20 mouse cellular contexts compared by ENCODE assay signal in genomic region chr10:53936078-53936477, GRCm38 (mm10).
"Had no signal": no experiment of that assay in that cellular context is flagged by ENCODE, and none has a peak within 500 bp of the region (broad histone marks: within the 10 kb centered on the region; RNA-seq: fewer than 3 reads in every experiment).

No protein-coding gene starts in this region.

- ATAC-seq: midbrain, embryonic 15.5 days had no signal

- DNase-seq: lung, adult 18-20 months; lung, embryonic 14.5 days; lung, postnatal 10 days; lung, postnatal 4 days; retina, postnatal 1 day; right cerebral cortex, adult 18-20 months; right cerebral cortex, postnatal 25 days; right cerebral cortex, postnatal 4 days; spleen, adult 18-20 months; thymus, adult 2 months; thymus, postnatal 25 days; thymus, postnatal 4 days had no signal

- H3K9me3 ChIP-seq: midbrain, embryonic 10.5 days; midbrain, embryonic 12.5 days; midbrain, embryonic 15.5 days; neural tube, embryonic 13.5 days; neural tube, embryonic 15.5 days; stomach, embryonic 15.5 days had no signal

- H3K36me3 ChIP-seq: midbrain, embryonic 10.5 days; midbrain, embryonic 12.5 days; midbrain, embryonic 15.5 days; neural tube, embryonic 13.5 days; neural tube, embryonic 15.5 days; stomach, embryonic 15.5 days had no signal

- H3K4me3 ChIP-seq: midbrain, embryonic 10.5 days; midbrain, embryonic 12.5 days; midbrain, embryonic 15.5 days; myocyte; neural tube, embryonic 13.5 days; neural tube, embryonic 15.5 days; stomach, embryonic 15.5 days had no signal

- H3K4me1 ChIP-seq: midbrain, embryonic 10.5 days; midbrain, embryonic 12.5 days; midbrain, embryonic 15.5 days; neural tube, embryonic 13.5 days; neural tube, embryonic 15.5 days; stomach, embryonic 15.5 days had no signal

- H3K9ac ChIP-seq: lung, embryonic 14.5 days; midbrain, embryonic 12.5 days; midbrain, embryonic 15.5 days; neural tube, embryonic 13.5 days; neural tube, embryonic 15.5 days; stomach, embryonic 15.5 days had no signal

- H3K4me2 ChIP-seq: lung, embryonic 14.5 days; midbrain, embryonic 12.5 days; midbrain, embryonic 15.5 days; neural tube, embryonic 13.5 days; neural tube, embryonic 15.5 days; stomach, embryonic 15.5 days had no signal

- H3K27ac ChIP-seq: midbrain, embryonic 10.5 days; midbrain, embryonic 12.5 days; midbrain, embryonic 15.5 days; neural tube, embryonic 13.5 days; neural tube, embryonic 15.5 days; stomach, embryonic 15.5 days; stomach, postnatal 0 days had no signal

- H3K27me3 ChIP-seq: midbrain, embryonic 12.5 days; midbrain, embryonic 15.5 days; neural tube, embryonic 13.5 days; neural tube, embryonic 15.5 days; stomach, embryonic 15.5 days had no signal
